Mouse (Mus musculus) heart, embryonic 15.5 days (tissue): ENCODE measurements around the gene Fam71e2. TPM values are rescaled to one million over a fixed set of nuclear protein-coding genes. Genes with fewer than 3 reads are reported as not detected.
"Not testable (repeated sequence)": the region's sequence is repeated elsewhere in the genome, so short reads cannot be mapped to it uniquely, and the experiment has no call there.

Experiments used
- ATAC-seq: fragments of 200-750 bp; cut with Nextera tagmentation; replicated peaks from 2 replicates; pipeline ENCODE4 v1.8.0; 2017; ENCODE audit warnings: low read depth, moderate TSS enrichment; ENCODE audit not compliant: insufficient number of reproducible peaks, insufficient read depth, low FRiP score
- H3K27ac ChIP-seq: fragments of 300-500 bp; sonication (generic); 2 replicates; pipeline ENCODE4 v1.5.1; 2015; ENCODE audit warnings: mild to moderate bottlenecking, inconsistent platforms
- H3K27me3 ChIP-seq: fragments of 300-500 bp; sonication (generic); 2 replicates; pipeline ENCODE4 v1.6.1; 2015; ENCODE audit warnings: inconsistent platforms
- H3K36me3 ChIP-seq: fragments of 300-500 bp; sonication (generic); 2 replicates; pipeline ENCODE4 v1.6.1; 2015; ENCODE audit warnings: mild to moderate bottlenecking, inconsistent platforms
- H3K4me1 ChIP-seq: fragments of 300-500 bp; sonication (generic); replicated peaks from 2 replicates; pipeline ENCODE4 v1.6.1; 2015; ENCODE audit warnings: inconsistent platforms
- H3K4me2 ChIP-seq: fragments of 300-500 bp; sonication (generic); 2 replicates; pipeline ENCODE4 v1.6.1; 2015; ENCODE audit warnings: inconsistent platforms, mild to moderate bottlenecking, moderate library complexity
- H3K4me3 ChIP-seq: fragments of 300-500 bp; sonication (generic); 2 replicates; pipeline ENCODE4 v1.5.1; 2015; ENCODE audit warnings: mild to moderate bottlenecking, inconsistent platforms
- H3K9ac ChIP-seq: fragments of 300-500 bp; sonication (generic); 2 replicates; pipeline ENCODE4 v1.6.1; 2015; ENCODE audit warnings: mild to moderate bottlenecking, inconsistent platforms
- H3K9me3 ChIP-seq: fragments of 300-500 bp; sonication (generic); replicated peaks from 2 replicates; pipeline ENCODE4 v1.6.1; 2016; ENCODE audit warnings: inconsistent platforms
- WGBS: fragments of 180-500 bp; shearing (Covaris S2); methylation state at CpG from one replicate; pipeline ENCODE4 v1.1.7; 2015; ENCODE audit warnings: mixed read lengths; 5-methylcytosine and 5-hydroxymethylcytosine counted together
- polyA plus RNA-seq: library from polyadenylated mRNA; unstranded; fragments of >200 nt; fragmentation: Nextera tagmentation; extraction: Ambion mirVana; gene quantifications from 2 replicates; pipeline ENCODE4 v1.2.1, GENCODE M21; 2015

Fam71e2 gene
- polyA plus RNA-seq, 1 experiment from 2014 or later: not detected

GRCm38 (mm10) chr7:4793248-4793647, 22.1 kb upstream of the Fam71e2 start:
- under 1% methylated on average over 31 of the region's 31 CpGs for WGBS
- not testable (repeated sequence) for ATAC-seq, H3K27me3 ChIP-seq, H3K9me3 ChIP-seq
- H3K36me3 ChIP-seq: peaks cover 40% of the 10 kb centered on the region
- H3K27ac ChIP-seq: peak overlapping the region; percentile 97
- H3K4me3 ChIP-seq: peak overlapping the region; percentile 95
- H3K4me2 ChIP-seq: peak overlapping the region; percentile 72
- H3K9ac ChIP-seq: peak overlapping the region; percentile 95
- peaks cover 23% of the 10 kb centered on the region for H3K4me1 ChIP-seq

DNA sequence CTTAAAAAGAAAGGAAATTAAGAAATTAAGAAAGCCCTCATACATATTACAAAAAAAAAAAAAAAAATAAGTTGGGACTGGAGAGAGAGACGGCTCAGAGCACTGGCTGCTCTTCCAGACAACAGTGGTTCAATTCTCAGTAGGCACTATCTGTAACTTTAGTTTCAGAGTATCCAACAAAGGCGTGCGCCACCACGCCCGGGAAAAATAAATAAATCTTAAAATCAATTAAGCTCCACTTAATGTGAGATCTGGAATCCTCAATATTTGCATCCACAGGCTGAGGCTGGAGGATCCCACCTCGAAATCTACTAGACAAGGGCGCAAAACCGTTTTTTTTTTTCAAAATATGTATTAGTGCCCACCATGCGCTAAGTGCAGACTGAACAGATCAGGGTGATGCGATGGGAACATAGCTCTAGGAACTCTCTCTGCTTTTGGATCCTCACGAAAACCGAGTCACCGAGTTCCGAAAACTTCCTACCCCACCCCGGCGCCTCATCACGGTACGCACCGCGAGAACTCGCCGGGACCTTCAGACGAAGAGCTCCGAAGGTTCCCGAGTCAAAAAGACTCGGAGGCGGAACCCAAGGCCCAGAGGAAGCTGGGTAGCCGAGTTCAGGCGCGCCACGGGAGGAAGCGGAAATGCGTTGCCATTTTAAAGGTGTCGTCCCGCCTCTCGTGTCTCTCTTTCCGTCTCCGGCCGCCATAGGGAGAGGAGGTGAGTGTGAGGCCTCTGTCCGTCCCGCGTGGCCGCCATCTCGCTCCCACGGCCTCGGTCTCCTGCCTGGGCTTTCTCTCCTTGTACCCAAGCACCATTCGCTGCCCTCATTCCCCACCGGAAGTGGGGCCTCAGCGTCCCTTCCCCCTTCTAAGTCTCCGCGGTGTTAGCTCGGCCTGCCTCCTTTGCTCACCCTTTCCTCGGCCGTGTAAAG, 21.4 kb upstream of the Fam71e2 start, which contains the start of gene Rpl28:
TSS of gene Rpl28 (plus strand) at position 597 of the 935 bp plus-strand sequence.
- Histone ChIP-seq H3K4me2 (peak within 1 kb of the TSS; percentile 75), H3K9ac (peak within 1 kb of the TSS; percentile 95), H3K4me1 (peaks cover 24% of the 10 kb centered on the region), H3K36me3 (peaks cover 36% of the 10 kb centered on the region), H3K4me3 (peak within 1 kb of the TSS; percentile 95), H3K27ac (peak within 1 kb of the TSS; percentile 97), H3K9me3 (no peaks in the 10 kb centered on the region), H3K27me3 (no peaks in the 10 kb centered on the region)
- peak; percentile 89 for ATAC-seq
- 1% methylated on average over 54 of the region's 54 CpGs for WGBS

DNA sequence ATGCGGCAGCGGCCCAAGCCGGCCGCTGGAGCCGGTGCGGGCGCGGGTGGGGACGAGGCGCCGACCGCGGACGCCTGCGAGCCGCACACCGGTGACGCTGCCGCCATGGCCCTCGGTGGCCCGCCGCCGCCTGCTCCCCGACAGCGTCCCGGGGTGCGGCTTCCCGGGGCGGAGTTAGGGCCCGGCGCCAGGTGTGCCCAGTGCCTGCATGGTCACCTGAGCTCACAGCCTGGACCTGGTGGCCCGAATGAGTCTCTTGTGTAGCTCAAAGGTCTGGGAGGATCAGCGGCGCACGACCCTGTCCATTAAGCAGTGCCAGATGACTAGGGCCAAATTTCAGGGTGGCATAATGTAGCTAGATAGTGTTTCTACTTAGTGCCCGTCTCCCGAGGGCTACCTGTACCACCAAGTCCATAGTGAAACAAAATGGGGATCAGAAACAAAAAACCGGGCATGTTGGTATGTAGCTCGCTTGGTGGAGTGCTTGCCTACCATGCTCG, 18.4 kb upstream of the Fam71e2 start, which contains the start of gene Tmem238:
TSS of gene Tmem238 (minus strand) at position 221 of the 500 bp plus-strand sequence.
- H3K4me3 ChIP-seq: peak within 1 kb of the TSS; percentile 63
- peaks cover 22% of the 10 kb centered on the region for H3K4me1 ChIP-seq
- WGBS: 8% methylated on average over 40 of the region's 40 CpGs
- H3K36me3 ChIP-seq: peaks cover 6% of the 10 kb centered on the region
- no peaks in the 10 kb centered on the region for H3K27me3 ChIP-seq
- H3K9ac ChIP-seq: peak within 1 kb of the TSS; percentile 78
- peak within 1 kb of the TSS; percentile 57 for H3K27ac ChIP-seq
- H3K4me2 ChIP-seq: peak within 1 kb of the TSS; percentile 94
- H3K9me3 ChIP-seq: no peaks in the 10 kb centered on the region
- no peak for ATAC-seq

DNA sequence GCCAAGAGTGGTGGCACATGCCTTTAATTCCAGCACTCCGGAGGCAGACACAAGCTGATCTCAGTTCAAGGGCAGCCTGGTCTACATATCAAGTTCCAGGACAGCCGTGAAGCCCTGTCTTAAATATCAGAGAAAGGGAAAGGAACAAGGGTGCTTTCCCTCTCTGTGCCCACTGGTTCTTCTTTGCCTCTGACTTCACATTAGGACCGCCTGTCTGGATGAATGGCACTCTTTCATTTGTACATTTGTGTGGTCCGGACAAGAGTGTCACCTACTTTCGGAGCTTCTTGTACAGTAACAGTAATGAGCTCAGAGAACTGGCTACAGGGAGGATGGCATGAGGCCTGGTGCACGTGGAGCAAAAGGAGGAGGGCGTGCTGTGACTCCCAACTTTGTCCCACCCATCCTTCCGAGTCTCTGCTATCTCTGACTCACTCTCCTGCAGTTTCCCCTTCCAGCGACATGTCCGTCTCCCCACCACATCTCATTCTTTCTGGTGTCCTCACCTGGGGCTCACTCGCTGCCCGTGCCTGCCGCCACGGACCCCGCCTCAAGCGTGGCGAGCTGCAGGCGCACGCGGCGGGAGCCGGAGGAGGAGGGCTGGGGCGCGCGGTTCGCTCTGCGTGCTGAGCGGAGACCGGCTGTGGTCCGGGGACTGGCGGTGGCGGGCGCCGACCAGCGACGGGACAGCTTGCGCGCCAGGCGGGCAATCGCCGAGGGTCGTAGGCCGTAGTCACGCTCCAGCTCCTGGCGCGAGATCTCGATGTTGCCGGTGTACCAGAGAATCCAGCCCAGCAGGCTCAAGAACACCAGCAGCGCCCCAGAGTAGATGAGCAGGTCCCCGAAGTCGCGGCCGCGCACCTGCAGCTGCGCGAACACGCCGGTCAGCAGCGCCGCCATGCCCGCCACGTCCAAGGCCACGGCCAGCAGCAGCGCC, 17.7 kb upstream of the Fam71e2 start:
- Histone ChIP-seq H3K27me3 (peaks cover 4% of the 10 kb centered on the region; the same call in 1 of the 2 replicates), H3K36me3 (no peaks in the 10 kb centered on the region), H3K4me2 (peak overlapping the region; percentile 94), H3K9ac (peak overlapping the region; percentile 78), H3K9me3 (no peaks in the 10 kb centered on the region), H3K4me1 (peaks cover 16% of the 10 kb centered on the region), H3K4me3 (peak overlapping the region; percentile 63), H3K27ac (peak overlapping the region; percentile 57)
- 1% methylated on average over 64 of the region's 64 CpGs for WGBS
- ATAC-seq: peak; percentile 47

DNA sequence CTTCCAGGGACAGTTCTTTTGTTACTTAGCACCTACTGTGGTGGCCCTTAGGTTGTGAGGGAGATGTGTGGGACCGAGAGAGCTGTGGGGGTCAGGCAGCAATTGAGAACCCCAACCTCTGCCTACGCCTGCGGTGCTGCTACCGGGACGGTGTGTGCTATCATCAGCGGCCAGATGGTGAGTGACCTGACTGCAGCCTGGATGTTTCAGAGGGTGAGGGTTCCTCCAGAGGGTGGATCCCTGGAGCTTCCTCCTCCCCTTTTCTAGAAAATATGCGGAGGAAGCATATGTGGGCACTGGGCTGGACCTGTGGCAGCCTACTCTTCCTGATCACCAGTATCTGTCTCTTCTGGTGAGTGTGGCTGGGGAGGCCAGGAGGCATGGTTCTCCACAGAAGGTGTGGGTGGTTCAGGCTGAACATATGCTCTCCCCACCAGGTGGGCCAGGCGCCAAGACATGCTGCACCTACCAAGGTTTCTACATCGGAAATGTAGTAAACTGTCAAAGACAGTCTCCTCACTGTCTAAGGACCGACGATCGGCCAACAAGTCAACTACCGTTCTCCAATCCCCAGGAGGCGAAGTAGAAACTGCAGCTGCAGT, 12.7 kb upstream of the Fam71e2 start:
- Histone ChIP-seq H3K4me1 (peaks cover 6% of the 10 kb centered on the region), H3K4me2 (no peak overlapping the region), H3K9me3 (no peaks in the 10 kb centered on the region), H3K27me3 (peaks cover 37% of the 10 kb centered on the region), H3K27ac (no peak overlapping the region), H3K36me3 (no peaks in the 10 kb centered on the region), H3K9ac (no peak overlapping the region), H3K4me3 (no peak overlapping the region)
- 71% methylated on average over 14 of the region's 14 CpGs for WGBS
- no peak for ATAC-seq

- H3K9ac ChIP-seq: no peak within 1 kb of the TSS
- no peak within 1 kb of the TSS for H3K4me2 ChIP-seq
- no peak for ATAC-seq
- no peak within 1 kb of the TSS for H3K27ac ChIP-seq
- H3K9me3 ChIP-seq: no peaks in the 10 kb centered on the region
- 76% methylated on average over 2 of the region's 2 CpGs for WGBS
- H3K4me1 ChIP-seq: no peaks in the 10 kb centered on the region
- H3K36me3 ChIP-seq: no peaks in the 10 kb centered on the region
- H3K4me3 ChIP-seq: no peak within 1 kb of the TSS
- peaks cover 47% of the 10 kb centered on the region for H3K27me3 ChIP-seq
These were observed 11.7 kb upstream of the Fam71e2 start, which contains the start of the genes Il11 and Tmem190 for GRCm38 (mm10) chr7:4782759-4783158. Gene Il11, minus strand, starts transcription at chr7:4782859. Gene Tmem190, plus strand, starts transcription at chr7:4782937.

DNA sequence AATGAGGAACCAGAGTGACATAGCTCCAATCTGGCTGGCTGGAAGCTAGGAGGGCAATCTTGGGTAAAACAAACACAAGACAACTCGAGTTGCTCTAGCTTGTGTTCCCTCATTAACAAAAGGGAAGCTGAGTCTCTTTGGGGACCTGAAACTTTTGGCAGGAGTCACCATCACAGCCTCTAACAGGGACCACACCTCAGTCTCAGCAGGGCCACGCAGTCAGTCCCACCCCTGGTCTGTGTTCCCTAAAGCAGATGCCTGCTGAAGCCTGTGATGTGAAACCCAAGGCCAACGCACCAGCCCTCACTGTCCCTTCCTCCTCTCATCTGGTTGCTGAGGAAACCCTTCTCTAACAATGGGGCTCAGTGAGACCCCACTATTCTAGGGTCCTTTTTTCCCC, 11.0 kb upstream of the Fam71e2 start:
- Histone ChIP-seq H3K27me3 (peaks cover 53% of the 10 kb centered on the region), H3K4me2 (no peak overlapping the region), H3K4me3 (no peak overlapping the region), H3K9ac (no peak overlapping the region), H3K27ac (no peak overlapping the region), H3K36me3 (no peaks in the 10 kb centered on the region), H3K9me3 (no peaks in the 10 kb centered on the region), H3K4me1 (peaks cover 4% of the 10 kb centered on the region)
- 42% methylated on average over 3 of the region's 3 CpGs for WGBS
- no peak for ATAC-seq

DNA sequence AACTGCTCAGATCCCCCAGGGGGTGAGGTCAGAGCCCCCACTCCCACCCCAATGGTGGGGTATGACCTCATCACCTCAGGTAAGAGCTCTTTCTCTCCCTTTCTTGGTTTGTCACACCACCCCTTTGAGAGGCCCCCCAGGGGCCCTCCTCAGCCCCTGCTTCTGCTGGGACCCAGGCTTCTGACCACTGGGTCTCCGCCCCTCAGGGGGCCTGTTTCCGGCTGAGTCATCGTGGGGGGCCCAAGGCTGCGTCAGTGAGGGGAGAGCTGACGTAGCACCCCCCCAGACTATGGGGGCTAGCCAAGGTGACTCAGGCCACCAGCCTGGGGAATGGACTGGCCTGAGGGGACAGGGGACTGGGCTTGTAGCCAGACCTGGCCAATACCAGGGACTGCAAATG, 8.8 kb upstream of the Fam71e2 start:
- 25% methylated on average over 5 of the region's 5 CpGs for WGBS
- no peak for ATAC-seq

GRCm38 (mm10) chr7:4777851-4778637, 6.9 kb upstream of the Fam71e2 start:
- Histone ChIP-seq H3K27me3 (peaks cover 78% of the 10 kb centered on the region), H3K9ac (no peak overlapping the region), H3K4me3 (no peak overlapping the region), H3K27ac (no peak overlapping the region), H3K4me2 (no peak overlapping the region), H3K4me1 (peaks cover 9% of the 10 kb centered on the region), H3K36me3 (no peaks in the 10 kb centered on the region), H3K9me3 (no peaks in the 10 kb centered on the region)
- ATAC-seq: no peak
- WGBS: 5% methylated on average over 20 of the region's 20 CpGs

More for the DNA sequence above, 8.8 kb upstream of the Fam71e2 start:
- Histone ChIP-seq H3K9ac (no peak overlapping the region), H3K27ac (no peak overlapping the region), H3K4me1 (peaks cover 9% of the 10 kb centered on the region), H3K4me3 (no peak overlapping the region), H3K4me2 (no peak overlapping the region), H3K27me3 (peaks cover 75% of the 10 kb centered on the region), H3K36me3 (no peaks in the 10 kb centered on the region), H3K9me3 (no peaks in the 10 kb centered on the region)
